Mouse (Mus musculus) right cerebral cortex, postnatal 36 days (tissue): ENCODE measurements around the gene Nkiras1.
A peak's percentile ranks its signal among the peaks of the same experiment; 100 is the strongest.

Experiments used
- DNase-seq, 2 experiments: peaks; one replicate each; pipeline ENCODE4 v3.0.0; 2022; ENCODE audit warnings: low spot score in 2 of 2, mixed read lengths in 1 of 2

Nkiras1 gene

DNA sequence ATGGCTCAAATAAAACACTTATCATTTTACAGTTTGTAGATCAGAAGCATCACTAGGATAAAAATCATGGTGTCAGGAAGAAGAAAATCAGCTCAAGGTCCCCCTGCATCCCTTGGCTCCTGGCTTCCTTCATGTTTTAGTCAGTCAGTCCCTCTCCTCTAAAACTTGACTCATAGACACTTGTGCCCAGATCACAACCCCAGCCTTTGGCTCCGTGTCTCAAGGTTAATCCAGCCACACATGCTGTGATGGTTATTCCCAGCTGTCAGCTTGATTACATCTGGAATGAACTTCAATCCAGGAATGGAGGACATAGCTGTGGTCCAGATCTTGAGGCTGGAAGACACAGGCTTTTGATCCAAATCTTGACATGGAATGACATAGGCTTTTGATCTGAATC is 3.6 kb downstream of the Nkiras1 start:
- DNase-seq = no peak

DNA sequence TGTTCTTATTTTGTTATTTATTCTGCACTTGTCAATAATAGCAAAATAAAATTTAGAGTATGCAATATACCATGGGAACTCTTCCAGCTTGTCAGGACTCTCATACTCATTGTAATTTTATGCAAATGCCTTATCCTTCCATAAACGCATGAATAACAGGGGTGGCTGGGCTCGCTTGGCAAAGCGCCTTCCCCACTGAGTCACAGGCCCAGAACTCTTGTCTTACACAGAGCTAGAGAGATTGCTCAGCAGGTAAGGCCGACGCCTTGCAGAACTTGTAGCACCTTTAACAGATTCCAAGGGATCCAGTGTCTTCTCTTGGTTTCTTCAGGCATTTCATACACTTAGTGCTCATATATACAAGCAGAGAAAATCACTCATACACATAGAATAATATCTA is 9.4 kb downstream of the Nkiras1 start:
- DNase-seq = no peak

DNA sequence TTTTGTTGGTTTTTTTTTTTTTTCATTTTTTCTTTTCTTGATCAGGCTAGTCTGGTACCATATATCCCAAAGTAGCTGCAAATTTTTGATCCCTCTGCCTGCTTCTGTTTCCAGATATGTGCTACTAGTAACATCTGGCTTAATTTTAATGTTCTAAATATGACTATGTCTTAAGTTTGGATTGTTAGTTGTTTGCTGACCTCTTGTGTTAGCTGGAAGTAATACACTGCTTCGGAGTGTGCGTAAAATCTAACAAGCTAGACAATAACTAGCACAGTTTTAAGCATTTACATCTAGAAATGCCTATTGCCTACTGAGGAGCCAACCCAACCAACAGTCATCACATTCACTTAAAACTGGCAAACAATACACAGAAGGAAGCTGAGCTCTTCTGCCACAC is 13.6 kb downstream of the Nkiras1 start:
- no peak for DNase-seq

DNA sequence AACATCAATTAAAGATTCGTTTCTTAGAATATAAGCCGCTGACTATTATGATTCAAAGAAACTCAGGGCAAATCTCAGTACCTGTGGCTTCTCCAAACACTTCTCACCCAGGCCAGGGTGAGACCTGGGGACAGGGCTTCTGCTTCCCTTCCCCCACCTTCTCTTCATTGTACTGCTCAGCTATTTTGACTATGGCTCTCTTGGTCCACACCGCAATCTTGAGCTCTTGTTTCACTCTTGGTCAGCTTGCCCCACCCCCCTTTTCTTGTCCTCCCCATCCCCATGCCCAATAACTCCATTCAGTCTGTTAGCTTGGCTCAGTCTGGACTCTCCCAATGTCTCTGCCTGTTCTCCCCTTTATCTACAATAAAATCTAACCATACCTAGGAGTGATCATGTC is 14.5 kb downstream of the Nkiras1 start:
- no peak for DNase-seq

DNA sequence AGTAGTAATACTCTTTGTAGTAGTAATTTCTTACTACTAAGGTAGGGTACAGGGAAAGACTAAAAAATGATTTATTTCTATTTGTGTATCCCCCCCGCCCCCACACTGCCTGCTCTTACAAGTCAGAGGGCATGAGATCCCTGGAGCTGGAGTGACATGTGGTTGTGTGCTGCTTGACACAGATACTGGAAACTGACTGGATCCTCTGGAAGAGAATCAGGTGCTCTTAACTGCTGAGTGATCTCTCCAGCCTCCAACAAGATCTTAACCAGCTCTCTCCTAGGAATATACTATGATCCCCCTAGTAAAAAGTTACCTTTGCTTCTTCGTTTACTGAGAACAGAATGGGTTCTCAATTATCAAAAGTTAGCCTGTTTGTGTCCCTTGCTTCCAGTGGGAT is 15.5 kb downstream of the Nkiras1 start:
- DNase-seq = no peak

DNA sequence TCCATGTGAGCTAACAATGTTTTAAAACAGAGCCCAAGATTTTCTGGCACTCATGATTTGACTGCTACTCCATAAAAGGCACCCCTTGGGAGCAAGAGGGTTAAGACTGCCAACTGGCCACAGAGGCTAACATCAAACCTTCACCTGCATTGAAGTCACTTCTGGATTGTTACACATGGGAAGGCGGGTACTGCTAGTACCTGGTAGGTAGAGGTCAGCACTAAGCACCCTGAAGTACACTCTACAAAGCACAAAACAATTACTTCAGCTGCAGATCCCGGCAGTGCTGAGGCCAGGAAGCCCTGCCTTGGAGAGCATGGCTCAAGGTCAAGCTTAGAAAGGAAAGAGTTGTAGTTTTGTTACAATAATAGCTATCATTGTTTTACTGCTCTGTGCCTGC is 16.5 kb downstream of the Nkiras1 start:
- DNase-seq = no peak

DNA sequence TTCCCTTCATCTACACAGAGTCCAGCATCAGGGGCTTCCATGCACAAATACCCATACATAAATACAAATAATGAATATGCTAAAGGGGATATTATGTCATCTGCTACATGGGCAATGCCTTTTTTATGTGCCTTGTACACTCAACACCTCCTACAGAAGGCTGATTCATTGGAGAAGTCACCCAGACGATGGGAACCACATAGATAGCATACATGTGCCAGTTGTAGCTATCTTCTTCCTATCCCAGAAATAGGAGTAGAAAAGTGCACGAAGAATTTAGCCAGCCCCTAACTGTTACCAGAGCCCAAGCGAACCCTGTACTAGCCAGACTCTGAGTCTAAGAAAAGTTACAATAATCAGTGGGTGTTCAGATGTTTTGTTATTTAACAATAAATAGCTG is 21.2 kb downstream of the Nkiras1 start:
- no peak for DNase-seq

DNA sequence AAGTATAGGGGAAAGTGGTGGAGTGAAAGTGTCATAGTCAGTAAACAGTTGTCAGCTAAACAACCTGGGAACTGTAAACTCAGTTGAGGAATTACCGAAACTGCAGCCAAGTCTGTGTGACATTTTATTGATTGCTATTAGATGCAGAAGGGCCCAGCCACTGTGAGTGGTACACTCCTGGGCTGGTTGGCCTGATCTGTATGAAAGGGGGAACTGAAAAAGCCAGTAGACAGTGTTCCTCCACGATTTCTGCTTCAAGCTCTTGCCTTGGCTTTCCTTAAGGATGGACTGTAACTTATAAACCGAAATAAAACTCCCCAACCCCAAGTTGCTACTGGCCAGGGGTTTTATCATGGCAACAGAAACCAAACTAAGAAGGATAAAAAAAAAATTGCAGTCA is 21.6 kb downstream of the Nkiras1 start:
- no peak for DNase-seq

DNA sequence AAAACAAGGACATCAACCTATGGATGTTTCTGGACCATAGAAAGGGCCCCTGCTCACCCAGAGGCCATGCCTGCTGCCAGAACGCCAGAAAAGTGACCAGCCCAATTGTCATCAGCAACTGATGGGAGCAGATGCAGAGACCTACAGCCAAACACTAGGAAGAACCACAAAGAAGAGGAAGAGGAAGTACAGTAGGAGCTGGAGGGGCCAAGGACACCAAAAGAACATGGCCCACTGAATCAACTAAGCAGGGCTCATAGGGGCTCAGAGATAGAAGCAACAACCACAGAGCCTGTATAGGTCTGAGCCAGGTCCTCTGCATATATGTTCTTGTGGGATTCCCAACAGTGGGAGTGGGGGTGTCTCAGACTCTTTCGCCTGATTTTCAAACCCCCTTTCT is 26.5 kb downstream of the Nkiras1 start:
- DNase-seq = no peak

DNA sequence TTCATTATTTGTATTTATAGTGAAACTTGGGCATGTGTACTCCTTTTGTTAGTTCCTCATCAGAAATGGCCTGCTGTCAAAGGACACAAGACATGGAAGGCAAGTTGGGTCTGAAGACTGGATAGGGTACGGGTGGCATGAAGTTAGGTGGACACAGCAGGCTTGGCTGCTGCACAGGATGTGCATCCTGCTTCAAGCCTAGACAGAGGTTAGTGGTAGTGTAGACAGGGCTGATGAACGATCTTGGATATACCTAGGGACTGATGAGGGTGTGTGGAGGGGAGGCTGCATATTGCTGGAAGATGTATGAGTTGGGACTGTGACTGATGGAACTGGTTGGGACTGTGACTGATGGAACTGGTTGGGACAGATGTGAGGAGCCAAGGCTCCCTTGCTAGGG is 27.9 kb downstream of the Nkiras1 start:
- no peak for DNase-seq

DNA sequence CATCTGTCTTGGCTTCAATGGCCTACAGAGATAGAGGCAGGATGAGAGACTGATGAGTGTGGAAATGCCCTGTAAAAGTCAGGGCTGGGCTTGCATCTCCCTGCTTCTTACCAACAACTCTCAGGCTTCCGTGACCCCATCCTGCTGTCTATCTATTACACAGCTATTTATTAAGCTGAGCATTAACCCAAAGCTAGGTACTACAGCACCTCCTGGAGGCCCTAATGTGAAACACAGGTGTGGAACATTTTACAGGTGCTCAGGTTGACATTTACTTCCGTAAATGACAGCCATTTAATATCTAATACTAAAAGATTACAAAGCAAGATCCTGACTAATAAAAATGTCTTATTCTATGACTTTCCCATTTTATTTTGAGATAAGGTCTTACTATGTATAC is 29.7 kb downstream of the Nkiras1 start:
- no peak for DNase-seq

DNA sequence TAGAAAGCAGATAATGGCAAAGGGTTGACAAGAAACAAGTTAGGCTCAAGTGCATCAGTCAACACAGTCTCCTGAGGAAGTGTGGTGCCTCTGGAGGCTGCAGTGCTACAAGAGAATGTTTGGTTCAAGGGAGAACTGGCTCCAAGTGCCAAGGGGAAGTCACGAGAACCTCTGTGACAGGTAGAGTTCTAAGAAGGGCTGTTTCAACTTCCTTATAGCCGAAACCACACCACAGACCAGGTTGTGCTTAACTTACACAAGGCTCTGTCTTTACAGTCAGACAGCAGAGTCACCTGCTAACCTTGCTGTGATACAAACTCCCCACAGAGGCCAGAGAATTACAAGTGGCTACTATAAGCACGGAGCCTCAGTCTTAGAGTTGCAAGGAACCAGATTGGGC is 30.7 kb downstream of the Nkiras1 start:
- DNase-seq = no peak

DNA sequence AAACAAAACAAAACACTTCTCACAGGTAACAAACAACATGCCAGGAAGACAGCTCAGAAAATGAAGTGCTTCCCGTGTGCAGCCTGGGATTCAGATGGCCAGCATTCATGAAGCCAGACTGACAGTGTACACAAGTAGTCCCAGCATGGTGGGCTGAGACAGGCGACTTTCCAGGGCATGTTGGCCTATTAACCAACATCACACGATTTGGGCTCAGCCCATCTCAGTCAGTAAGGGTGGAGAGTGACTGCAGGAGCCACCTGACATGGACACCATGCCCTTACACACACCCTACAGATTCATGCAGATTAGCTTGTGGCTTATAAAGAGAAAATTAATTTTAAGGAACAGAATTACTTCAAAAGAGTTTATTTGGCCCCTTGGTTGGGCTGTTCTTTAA is 31.8 kb downstream of the Nkiras1 start:
- DNase-seq = no peak

DNA sequence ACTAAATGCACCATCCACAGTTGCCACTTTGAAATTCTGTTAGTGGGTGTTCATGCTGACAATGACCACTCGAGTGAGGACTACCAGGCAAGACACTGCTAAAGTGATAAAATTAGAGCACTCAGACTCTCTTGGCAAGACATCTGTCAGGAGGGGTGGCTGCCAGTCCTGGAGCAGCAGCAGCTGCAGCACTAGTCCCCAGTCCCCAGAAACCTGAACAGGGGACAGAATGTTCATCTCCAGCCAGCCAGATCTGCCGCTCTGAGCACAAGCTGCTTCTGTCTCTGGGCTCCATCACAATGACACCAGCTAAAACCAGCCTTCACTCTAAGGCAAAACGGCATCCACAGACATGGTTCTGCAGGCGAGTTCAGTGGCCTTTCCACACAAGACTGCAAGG is 32.3 kb downstream of the Nkiras1 start:
- peak; percentile 67 to 82 for DNase-seq

DNA sequence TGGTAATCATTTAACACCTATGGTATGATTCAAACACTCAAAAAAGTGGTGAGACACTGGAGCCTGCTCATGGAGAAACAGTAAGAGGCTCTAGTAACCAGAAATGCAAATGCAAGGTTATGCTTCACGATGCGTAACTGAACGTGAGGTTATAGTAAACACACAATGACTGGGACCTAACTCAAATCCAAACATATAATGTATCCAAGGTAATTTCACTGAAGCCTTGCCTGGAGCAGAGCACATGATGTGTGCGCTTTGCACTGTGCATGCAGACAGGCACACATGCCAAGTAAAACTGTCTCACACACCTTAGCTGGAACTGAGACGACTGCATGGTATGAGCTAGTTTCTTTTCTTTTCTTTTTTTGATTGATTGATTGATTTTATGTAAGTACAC is 33.2 kb downstream of the Nkiras1 start:
- DNase-seq = no peak

DNA sequence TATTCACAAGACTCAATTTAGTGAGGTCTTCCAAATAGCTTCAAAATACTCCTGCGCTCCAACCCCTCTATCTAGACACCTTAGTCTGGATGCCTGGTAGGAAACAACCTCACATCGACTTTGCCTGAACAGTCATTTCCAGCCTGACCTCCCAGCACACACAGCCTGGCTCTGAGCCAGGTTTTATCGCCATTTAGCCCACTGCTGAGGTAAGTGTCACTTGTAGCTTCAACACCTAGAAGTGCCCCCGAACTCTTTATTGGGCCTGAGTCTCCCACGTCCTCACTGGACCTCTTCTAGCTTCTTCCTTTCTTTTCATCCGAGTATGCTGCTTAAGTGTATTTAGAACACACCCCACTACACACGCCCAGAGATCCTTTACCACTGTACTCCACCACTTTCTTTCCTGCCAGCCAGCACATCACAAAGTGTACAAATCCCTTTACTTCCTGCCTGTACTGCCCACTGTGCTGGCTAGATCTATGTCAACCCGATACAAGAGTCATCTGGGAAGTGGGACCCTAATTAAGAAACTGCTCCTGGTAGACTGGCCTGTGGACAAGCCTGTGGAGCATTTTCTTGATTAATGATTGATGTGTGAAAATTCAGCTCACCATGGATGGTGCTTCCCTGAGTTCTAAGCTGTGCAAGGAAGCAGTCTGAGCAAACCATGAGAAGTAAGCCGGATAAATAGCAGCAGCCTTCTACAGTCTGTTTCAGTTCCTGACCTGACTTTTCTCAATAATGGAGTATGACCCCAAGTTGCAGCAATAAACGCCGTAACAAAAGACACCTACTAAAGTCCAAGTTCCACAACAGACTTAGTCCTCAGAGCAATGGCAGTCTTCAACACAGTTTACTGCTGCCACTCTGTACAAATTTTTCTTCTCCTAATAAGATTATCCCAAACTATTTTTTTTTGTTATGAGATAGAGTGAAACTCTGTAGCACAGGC is 46.8 kb downstream of the Nkiras1 start:
- no peak for DNase-seq

DNA sequence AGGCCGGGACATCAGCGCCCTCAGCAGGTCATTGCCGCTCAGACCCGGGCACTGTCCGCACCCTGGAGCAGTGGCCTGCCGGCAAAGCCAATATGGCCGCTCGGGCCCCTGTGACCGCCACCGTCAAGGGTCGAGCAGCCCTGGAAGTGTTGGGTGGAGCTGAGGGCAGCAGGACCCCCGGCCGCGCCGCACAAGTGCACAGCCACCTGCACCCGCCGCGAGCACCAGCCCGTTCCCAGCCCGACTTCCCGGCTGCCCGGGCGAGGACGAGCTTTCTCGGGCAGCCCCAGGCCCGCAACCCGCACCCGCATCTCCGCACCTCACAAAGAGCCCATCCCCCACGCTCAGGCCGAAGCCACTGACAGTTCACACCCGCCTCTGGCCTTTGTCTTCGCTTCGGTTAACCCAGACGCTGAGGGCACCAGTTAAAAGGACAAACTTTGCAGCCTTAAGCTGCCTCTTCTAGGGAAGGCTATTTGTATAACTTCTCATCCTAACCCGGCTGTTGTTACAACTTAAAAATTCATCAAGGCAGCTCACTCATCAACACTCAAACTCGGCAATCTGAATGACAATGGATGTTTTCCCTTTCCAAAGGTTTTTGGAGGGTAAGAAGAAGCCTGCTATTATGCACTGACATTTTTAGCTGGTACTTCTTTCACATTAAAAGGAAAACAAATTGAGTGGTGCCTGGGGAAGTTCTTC is 56.2 kb downstream of the Nkiras1 start:
- DNase-seq = no peak

DNA sequence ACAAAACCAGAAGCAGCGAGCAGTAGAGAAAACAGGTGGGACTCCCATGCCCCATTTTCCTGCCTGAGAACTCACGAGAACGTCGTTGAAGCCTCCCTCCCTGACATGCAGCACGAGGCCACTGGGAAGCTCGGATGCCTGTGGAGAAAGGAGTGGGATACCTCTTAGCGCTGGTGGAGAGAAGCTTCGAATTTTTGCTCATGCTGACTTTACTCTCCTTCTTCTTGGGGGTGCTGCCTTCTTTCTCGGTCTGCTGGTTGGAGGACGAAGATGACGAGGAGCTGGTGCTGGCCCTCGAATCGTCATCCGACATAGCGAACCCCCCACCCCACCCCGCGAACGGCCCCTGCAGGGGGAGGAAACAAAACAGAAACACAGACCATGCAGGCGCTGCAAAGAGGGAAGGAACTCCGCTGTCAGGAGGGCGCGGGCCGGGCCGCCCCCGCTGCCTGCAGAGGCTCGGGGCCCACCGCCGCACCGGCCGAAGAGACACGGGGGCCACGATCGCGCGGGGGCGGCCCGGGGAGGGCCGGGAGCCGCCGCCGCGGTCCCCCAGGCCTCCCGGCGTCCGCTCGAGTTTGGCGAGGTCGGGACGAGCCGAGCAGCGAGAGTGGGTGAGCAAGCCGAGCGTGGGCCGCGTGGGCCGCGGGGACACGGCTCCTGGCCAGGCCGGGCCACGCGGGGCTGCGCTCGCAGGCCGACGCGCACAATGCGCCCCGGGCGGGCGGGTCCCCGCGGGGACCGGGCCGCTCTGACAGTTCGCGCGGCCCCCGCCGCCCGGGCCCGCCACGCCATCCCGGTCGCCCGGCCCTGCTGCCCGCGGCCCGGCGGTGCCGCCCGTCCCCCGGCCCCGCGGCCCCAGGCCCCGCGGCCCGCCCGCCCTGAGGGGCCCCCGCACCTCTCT is 60.1 kb downstream of the Nkiras1 start:
- peak; percentile 11 to 13 for DNase-seq

DNA sequence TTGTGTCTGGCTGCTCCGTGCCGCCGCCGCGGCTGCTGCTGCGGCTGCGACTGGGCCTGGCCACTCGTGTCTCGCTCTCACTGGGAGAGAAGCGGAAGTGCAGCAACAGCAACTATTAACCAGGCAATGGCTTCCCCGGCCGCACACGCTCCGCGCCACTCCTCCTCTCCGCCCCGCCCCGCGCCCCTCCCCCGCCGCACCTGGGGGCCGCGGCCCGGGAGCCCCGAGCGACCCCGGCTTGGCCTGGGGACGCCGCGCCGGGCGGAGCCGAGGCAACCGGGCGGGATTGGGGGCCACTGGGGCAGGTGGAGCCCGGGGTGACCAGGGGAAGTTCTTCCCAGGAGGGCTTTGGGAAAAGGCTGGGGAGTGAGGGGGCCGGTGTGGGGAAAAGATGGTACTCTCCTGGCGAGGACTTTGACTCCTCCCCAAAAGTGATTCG is 60.8 kb downstream of the Nkiras1 start, which contains the start of gene Ube2e1:
TSS of gene Ube2e1 (minus strand) at position 167 of the 439 bp plus-strand sequence.
- DNase-seq = peak; percentile 55 to 58
